Mouse (Mus musculus) heart, postnatal 0 days (tissue): ENCODE measurements at regions not wholly inside any gene's neighbourhood (a gene's known extent, or its start where the extent isn't known, plus 50 kb on each side); places are given as distances from the start of the nearest gene placed in this dataset.

Source experiments
- CTCF ChIP-seq: IDR thresholded peaks from 2 replicates; pipeline ENCODE4 v1.5.1; 2016; ENCODE audit warnings: antibody characterized with exemption, control low read depth, low read depth
- EP300 ChIP-seq: IDR thresholded peaks from 2 replicates; pipeline ENCODE4 v1.6.1; 2016; ENCODE audit warnings: antibody characterized with exemption, low read depth

- no peak for TF ChIP-seq CTCF
- no peak for TF ChIP-seq EP300
Observed at GRCm38 (mm10) chr1:186383453-186383852, 266.3 kb upstream of the Lyplal1 start.
